Mouse (Mus musculus) kidney, postnatal 14 days (tissue): ENCODE measurements around the gene S100a5.

Source experiments
- DNase-seq: peaks from one replicate; pipeline ENCODE4 v3.0.0; 2022; ENCODE audit warnings: mixed read lengths

The S100a5 gene

GRCm38 (mm10) chr3:90627366-90627765, 19.0 kb downstream of the S100a5 start:
- no peak for DNase-seq

- DNase-seq, result peak; percentile 30
Measured at GRCm38 (mm10) chr3:90627807-90628206, 19.5 kb downstream of the S100a5 start.

GRCm38 (mm10) chr3:90629298-90629697, 21.0 kb downstream of the S100a5 start:
- no peak for DNase-seq

- no peak for DNase-seq
Measured at GRCm38 (mm10) chr3:90631984-90632383, 23.7 kb downstream of the S100a5 start.

- no peak for DNase-seq
Measured at GRCm38 (mm10) chr3:90638511-90639275, 30.4 kb downstream of the S100a5 start.

GRCm38 (mm10) chr3:90639511-90640154, 31.3 kb downstream of the S100a5 start:
- DNase-seq, result no peak

- no peak for DNase-seq
Measured at GRCm38 (mm10) chr3:90640981-90641380, 32.7 kb downstream of the S100a5 start.

GRCm38 (mm10) chr3:90644220-90644619, 35.9 kb downstream of the S100a5 start:
- DNase-seq, result peak; percentile 52

GRCm38 (mm10) chr3:90647291-90647690, 39.0 kb downstream of the S100a5 start:
- DNase-seq, result no peak

GRCm38 (mm10) chr3:90648981-90649380, 40.7 kb downstream of the S100a5 start:
- DNase-seq, result no peak

GRCm38 (mm10) chr3:90649832-90650231, 41.5 kb downstream of the S100a5 start:
- no peak for DNase-seq

- peak; percentile 78 for DNase-seq
Measured at GRCm38 (mm10) chr3:90652878-90653508, 44.7 kb downstream of the S100a5 start.

GRCm38 (mm10) chr3:90653717-90654116, 45.4 kb downstream of the S100a5 start, which contains the start of gene S100a7a:
Gene S100a7a (plus strand): TSS chr3:90654017.
- DNase-seq, result no peak

- DNase-seq, result no peak
Measured at GRCm38 (mm10) chr3:90657405-90657804, 49.1 kb downstream of the S100a5 start.

- DNase-seq, result no peak
Measured at GRCm38 (mm10) chr3:90659364-90660044, 51.2 kb downstream of the S100a5 start.
